Comparison of ENCODE assay signal across 14 mouse cellular contexts in genomic region chr17:49851210-49851609, GRCm38 (mm10).
"Had no signal": no experiment of that assay in that cellular context is flagged by ENCODE, and none has a peak within 500 bp of the region (broad histone marks: within the 10 kb centered on the region; RNA-seq: fewer than 3 reads in every experiment).

No protein-coding gene starts in this region.

- H3K9ac ChIP-seq: limb, embryonic 12.5 days; liver, embryonic 13.5 days; liver, postnatal 0 days; lung, embryonic 15.5 days; midbrain, embryonic 13.5 days had no signal

- H3K4me3 ChIP-seq: limb, embryonic 12.5 days; liver, embryonic 13.5 days; lung, embryonic 15.5 days; megakaryocyte, embryonic 14.5 days; midbrain, embryonic 13.5 days had no signal

- ATAC-seq: liver, postnatal 0 days; midbrain, embryonic 13.5 days had no signal

- H3K4me2 ChIP-seq: limb, embryonic 12.5 days; liver, embryonic 13.5 days; lung, embryonic 15.5 days; midbrain, embryonic 13.5 days had no signal

- H3K27me3 ChIP-seq: limb, embryonic 12.5 days; liver, embryonic 13.5 days; lung, embryonic 15.5 days; megakaryocyte, embryonic 14.5 days; midbrain, embryonic 13.5 days had no signal

- H3K9me3 ChIP-seq: limb, embryonic 12.5 days; liver, embryonic 13.5 days; lung, embryonic 15.5 days; midbrain, embryonic 13.5 days had no signal

- H3K4me1 ChIP-seq: liver, embryonic 13.5 days; megakaryocyte, embryonic 14.5 days had no signal

- H3K36me3 ChIP-seq: limb, embryonic 12.5 days; liver, embryonic 13.5 days; lung, embryonic 15.5 days; midbrain, embryonic 13.5 days had no signal

- DNase-seq: kidney, adult 18-20 months; kidney, postnatal 36 days; layer of hippocampus, adult 9-11 months; layer of hippocampus, postnatal 36 days; liver; liver, embryonic 13.5 days; liver, postnatal 0 days; lung, postnatal 4 days; right cerebral cortex, postnatal 14 days; thymus, postnatal 36 days had no signal

- H3K27ac ChIP-seq: limb, embryonic 12.5 days; liver, embryonic 13.5 days; lung, embryonic 15.5 days; midbrain, embryonic 13.5 days had no signal
